Mouse (Mus musculus) CH12F3 (cell line): ENCODE measurements around the gene Cwc22.

Experiments used
- in situ Hi-C: fragments of 300-500 bp; cut with MboI; formaldehyde crosslinking; loops from 2 replicates; pipeline ENCODE4 v1.14.3; 2020; ENCODE audit warnings: low sequenced_read_pairs

Cwc22 gene

DNA sequence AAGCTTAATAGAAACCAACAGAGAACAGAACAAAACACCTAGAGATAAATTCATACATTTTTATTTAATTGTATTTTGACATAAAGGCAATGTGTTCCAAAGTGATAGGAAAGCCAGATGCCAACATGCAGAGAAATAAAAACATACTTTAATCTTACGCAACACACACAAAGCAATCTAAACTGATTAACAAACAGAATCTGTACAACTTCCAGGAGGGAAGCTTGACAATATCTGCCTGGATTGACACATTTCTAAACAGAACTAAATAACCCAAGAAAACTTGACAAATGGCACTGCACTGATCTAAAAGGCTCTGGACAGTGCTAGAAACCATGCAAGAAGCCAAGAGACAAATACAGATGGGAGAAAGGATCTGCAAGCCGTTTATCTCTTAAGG, 20.2 kb downstream of the Cwc22 start:
- in situ Hi-C loops, result no loop called here

- in situ Hi-C loops, result no loop called here
Observed at GRCm38 (mm10) chr2:77925187-77925924, 20.8 kb downstream of the Cwc22 start.

DNA sequence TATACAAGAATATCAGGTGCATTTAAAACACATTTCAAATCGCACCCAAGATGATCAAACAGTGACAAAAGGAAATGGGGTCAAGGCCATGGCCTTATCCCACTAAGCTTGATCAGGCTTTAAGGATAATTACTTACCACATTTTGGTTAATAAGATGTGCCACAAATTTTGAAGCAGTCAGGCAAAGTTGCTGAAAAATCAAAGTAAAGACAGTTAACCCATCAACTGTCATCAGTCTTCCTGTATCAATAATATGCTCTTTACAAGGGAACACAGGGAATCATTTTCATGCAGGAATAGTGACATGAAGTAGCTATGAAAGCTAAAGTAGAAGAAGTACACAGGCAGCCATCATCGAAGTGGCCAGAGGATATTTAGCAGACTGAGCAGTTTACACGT, 22.2 kb downstream of the Cwc22 start:
- in situ Hi-C loops, result no loop called here

GRCm38 (mm10) chr2:77923182-77923581, 23.0 kb downstream of the Cwc22 start:
- in situ Hi-C loops, result no loop called here

GRCm38 (mm10) chr2:77921307-77921706, 24.9 kb downstream of the Cwc22 start:
- in situ Hi-C loops, result no loop called here

DNA sequence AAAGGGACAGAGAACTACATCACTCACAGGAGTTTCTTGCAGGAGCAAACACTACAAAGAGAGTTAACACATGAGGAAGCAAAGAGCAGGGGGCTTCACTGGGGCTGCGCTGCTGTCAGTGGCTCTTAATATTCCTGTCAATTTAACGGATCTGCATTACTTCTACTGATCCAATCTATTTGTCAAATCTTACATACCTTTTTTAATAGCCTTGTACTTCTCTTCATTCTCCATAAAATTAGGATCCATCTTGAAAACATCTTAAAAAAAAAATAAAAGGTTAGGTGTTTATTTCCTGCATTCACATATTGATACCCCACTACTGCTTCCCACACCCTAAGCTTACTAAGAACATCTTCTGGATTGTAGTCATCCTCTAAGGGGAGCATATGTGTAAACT, 25.6 kb downstream of the Cwc22 start:
- in situ Hi-C loops, result no loop called here

- in situ Hi-C loops, result no loop called here
Observed at GRCm38 (mm10) chr2:77918474-77918873, 27.7 kb downstream of the Cwc22 start.

DNA sequence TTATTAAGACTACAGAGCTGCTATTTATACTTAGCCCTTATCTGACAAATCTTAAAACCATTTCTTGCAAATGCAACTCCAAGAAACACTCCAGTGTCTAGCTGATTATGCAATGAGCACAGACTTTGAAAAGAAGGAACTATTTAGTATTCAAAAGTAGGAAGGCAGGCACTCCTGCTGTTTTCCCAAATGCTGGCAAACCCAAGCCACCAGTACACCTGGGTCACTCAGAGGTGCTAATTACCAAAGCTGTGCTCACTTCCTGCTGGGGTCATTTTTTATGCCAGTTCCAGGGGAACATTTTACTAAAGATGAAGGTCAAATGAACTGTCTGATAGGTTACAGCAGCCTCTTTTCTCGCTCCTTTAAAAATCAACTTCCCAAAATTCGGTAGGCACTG, 28.2 kb downstream of the Cwc22 start:
- in situ Hi-C loops, result no loop called here

GRCm38 (mm10) chr2:77917360-77917734, 28.8 kb downstream of the Cwc22 start:
- in situ Hi-C loops, result no loop called here

DNA sequence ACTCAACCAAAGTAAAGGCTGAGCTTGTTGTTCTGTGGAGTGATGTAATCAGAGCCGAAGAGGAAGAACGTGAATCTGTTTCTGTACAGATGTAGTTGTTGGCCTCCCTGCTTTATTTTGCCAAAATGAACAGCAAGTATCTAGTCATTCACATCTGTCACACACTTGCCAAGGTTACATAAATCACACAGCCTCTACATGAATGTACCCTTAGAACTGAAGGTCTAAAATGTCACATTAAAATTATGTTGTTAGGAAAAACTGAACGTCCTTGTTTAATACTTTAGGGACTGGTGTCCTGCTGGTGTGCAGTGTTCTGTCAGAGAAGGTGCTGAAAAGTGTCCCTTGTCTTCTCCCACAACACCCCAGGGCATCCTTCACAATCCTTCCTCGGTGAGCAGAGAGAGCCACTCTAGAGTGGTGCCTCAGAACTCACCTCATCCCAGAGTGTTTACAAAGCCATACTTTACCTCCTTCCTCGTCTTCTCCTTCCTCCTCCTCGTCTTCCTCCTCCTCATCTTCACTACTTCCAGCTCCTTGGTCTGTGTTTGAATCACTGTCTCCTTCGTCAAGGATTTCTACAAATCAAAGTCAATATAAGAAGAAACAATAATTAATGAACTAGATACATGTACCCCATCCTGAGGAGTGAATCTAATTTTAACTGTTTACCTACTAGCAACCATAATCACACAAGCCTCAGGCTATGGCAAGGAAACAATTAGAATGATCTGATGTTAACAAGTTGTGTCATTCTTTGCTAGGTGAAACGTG, 29.4 kb downstream of the Cwc22 start:
- in situ Hi-C loops, result no loop called here

GRCm38 (mm10) chr2:77915187-77915586, 31.0 kb downstream of the Cwc22 start:
- in situ Hi-C loops, result no loop called here

- in situ Hi-C loops, result no loop called here
Observed at GRCm38 (mm10) chr2:77913628-77914027, 32.5 kb downstream of the Cwc22 start.

GRCm38 (mm10) chr2:77912197-77912596, 34.0 kb downstream of the Cwc22 start:
- in situ Hi-C loops, result no loop called here

- in situ Hi-C loops, result no loop called here
Observed at GRCm38 (mm10) chr2:77911452-77911851, 34.7 kb downstream of the Cwc22 start.

GRCm38 (mm10) chr2:77910216-77910615, 36.0 kb downstream of the Cwc22 start:
- in situ Hi-C loops, result no loop called here

GRCm38 (mm10) chr2:77907164-77907563, 39.0 kb downstream of the Cwc22 start:
- in situ Hi-C loops, result no loop called here

DNA sequence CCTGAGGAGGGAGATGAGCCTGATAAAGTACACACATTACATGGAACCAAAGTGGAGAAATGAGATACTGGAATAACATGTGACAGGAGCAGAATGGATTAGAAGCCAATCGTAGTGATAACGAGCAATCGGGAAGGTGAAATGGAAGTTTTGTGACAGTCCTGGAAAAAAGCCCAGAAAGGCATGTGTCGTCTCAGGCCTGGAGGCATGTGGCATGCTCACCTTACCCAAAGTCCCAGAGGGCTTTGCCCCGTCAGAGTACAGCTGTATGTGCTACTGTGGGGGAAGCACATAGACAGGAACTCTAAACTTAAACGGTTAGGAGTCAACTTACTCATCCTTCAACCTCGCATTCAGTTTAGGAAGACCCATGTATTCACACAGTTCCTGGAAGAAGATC, 41.2 kb downstream of the Cwc22 start:
- in situ Hi-C loops, result no loop called here

GRCm38 (mm10) chr2:77904495-77904894, 41.7 kb downstream of the Cwc22 start:
- in situ Hi-C loops, result no loop called here

- in situ Hi-C loops, result no loop called here
Observed at GRCm38 (mm10) chr2:77903979-77904378, 42.2 kb downstream of the Cwc22 start.

DNA sequence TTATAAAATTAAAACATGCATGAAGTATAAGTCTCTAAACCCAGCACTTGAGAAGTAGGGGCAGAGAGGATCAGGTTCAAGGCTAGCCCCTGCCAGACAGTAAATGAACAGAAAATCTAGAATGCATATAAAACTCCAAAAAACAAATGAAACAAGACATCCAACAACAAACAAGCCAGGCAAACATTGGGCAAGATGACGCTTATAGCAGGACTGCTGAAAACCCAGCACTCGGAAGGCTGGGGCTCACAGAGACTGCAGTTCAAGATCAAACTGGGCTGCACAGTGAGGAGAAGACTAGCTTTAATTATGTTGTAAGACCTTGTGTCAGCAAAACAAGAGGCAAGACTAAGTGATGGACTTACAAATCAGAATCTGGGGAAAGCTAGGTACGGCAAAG, 43.1 kb downstream of the Cwc22 start:
- in situ Hi-C loops, result no loop called here

DNA sequence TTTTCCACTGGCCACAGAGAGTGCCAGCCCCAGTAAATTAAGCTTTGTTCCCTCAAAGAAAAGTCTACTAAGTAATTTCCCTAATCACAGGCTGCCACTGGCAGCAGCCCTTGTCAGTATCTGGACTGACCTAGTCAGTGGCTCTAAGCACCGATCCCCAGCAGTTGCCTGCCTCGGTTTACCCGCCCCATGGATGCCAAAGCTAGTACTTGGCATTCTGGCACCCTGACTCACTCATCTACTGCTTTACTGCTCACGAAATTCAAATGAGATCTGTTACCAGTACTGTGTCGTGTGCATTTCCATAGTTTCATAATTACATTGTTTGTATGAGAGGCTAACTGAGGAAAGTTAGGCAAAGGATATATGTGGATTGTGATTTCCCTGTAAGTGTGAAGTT, 44.9 kb downstream of the Cwc22 start:
- in situ Hi-C loops, result no loop called here

DNA sequence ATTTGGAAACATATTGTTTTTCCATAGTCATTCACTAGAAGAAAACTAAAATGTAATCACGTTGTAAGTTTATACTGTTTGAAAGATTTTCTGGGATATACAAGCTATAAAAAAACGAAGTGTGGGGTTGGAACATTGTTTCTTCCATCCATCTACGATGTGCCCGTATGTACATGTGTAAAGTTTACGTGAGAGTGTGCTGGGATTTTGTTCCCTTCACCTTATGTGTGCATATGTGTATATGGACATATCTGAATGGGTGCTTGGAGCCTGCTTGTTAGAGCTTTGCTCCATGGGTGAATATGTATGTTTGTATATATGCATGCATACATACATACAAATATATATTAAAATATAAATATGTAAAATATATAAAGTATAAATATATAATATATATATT, 45.4 kb downstream of the Cwc22 start:
- in situ Hi-C loops, result no loop called here
